Comparison of ENCODE assay signal across 14 mouse cellular contexts in genomic region chr17:50677334-50677733, GRCm38 (mm10).
DNase-seq lines count a peak whose midpoint lies in the region; ATAC-seq and TF ChIP-seq lines count a peak whose summit lies in the region.
"Had no signal": no experiment of that assay in that cellular context is flagged by ENCODE, and none has a peak within 500 bp of the region (broad histone marks: within the 10 kb centered on the region; RNA-seq: fewer than 3 reads in every experiment).

No protein-coding gene starts in this region.

- ATAC-seq in limb, embryonic 12.5 days (ENCODE audit: insufficient number of reproducible peaks, insufficient read depth, low FRiP score, low TSS enrichment, low read depth), result no peak
- ATAC-seq in liver, embryonic 11.5 days (replicated peaks; ENCODE audit: low FRiP score), result no peak
- ATAC-seq: forebrain, embryonic 13.5 days had no signal

- H3K36me3 ChIP-seq in E14TG2a.4 (ENCODE audit: insufficient read depth, low read length) (no peaks in the 10 kb centered on the region), ES-E14 (ENCODE audit: control insufficient read depth, insufficient read depth, low read length, poor library complexity, severe bottlenecking) (no peaks in the 10 kb centered on the region)
- no peaks in the 10 kb centered on the region for H3K36me3 ChIP-seq in limb, embryonic 12.5 days
- H3K36me3 ChIP-seq in liver, embryonic 11.5 days (ENCODE audit: control insufficient read depth, insufficient read depth, low read length), result no peaks in the 10 kb centered on the region
- H3K36me3 ChIP-seq: embryonic facial prominence, embryonic 12.5 days; hindbrain, embryonic 10.5 days had no signal

- no peak overlapping the region for H3K27ac ChIP-seq in ES-E14 (ENCODE audit: insufficient read depth, low read depth, low read length, poor library complexity, severe bottlenecking)
- peak overlapping the region; percentile 87 for H3K27ac ChIP-seq in limb, embryonic 12.5 days
- no peak overlapping the region for H3K27ac ChIP-seq in liver, embryonic 11.5 days (ENCODE audit: low read depth, low read length)
- H3K27ac ChIP-seq: forebrain, embryonic 13.5 days; hindbrain, embryonic 10.5 days had no signal

- H3K9me3 ChIP-seq in E14TG2a.4 (ENCODE audit: low read length), result no peaks in the 10 kb centered on the region
- no peaks in the 10 kb centered on the region for H3K9me3 ChIP-seq in ES-E14 (ENCODE audit: control insufficient read depth, insufficient read depth, low read depth, low read length)
- no peaks in the 10 kb centered on the region for H3K9me3 ChIP-seq in limb, embryonic 12.5 days
- no peaks in the 10 kb centered on the region for H3K9me3 ChIP-seq in liver, embryonic 11.5 days (ENCODE audit: control insufficient read depth, low read length)
- H3K9me3 ChIP-seq: embryonic facial prominence, embryonic 12.5 days; forebrain, embryonic 13.5 days; hindbrain, embryonic 10.5 days; megakaryocyte, embryonic 14.5 days had no signal

- in situ Hi-C loops in ES-E14 (cut with MboI; ENCODE audit: low sequenced_read_pairs in 2 of 2, unreplicated experiment in 2 of 2), result no loop called here

- peak; percentile 4 for DNase-seq in kidney, postnatal 14 days
- no peak for DNase-seq in kidney, postnatal 36 days
- no peak for DNase-seq in ES-E14 (ENCODE audit: low read depth, low spot score)
- DNase-seq in liver, embryonic 11.5 days (ENCODE audit: low spot score), result no peak
- DNase-seq in thymus, postnatal 25 days, result no peak
- DNase-seq: adrenal gland, adult 8-10 months; cerebellum, adult 2 months; liver, postnatal 0 days had no signal

- no peak for TF ChIP-seq CTCF in E14TG2a.4 (conservative IDR thresholded peaks at IDR 0.05; ENCODE audit: low read length)

- H3K4me1 ChIP-seq in E14TG2a.4 (replicated peaks; ENCODE audit: low read depth, low read length) (peaks cover 8% of the 10 kb centered on the region; the same call in 1 of the 2 replicates), ES-E14 (ENCODE audit: control insufficient read depth in 2 of 2, insufficient read depth in 2 of 2, low read length in 2 of 2, poor library complexity in 1 of 2) (no peaks in the 10 kb centered on the region)
- peaks cover 46% of the 10 kb centered on the region for H3K4me1 ChIP-seq in limb, embryonic 12.5 days (replicated peaks)
- no peaks in the 10 kb centered on the region for H3K4me1 ChIP-seq in liver, embryonic 11.5 days (replicated peaks; ENCODE audit: control insufficient read depth, insufficient read depth, low read length)
- H3K4me1 ChIP-seq: hindbrain, embryonic 10.5 days had no signal

- H3K9ac ChIP-seq in ES-E14 (ENCODE audit: insufficient read depth, low read depth, low read length, poor library complexity, severe bottlenecking), result no peak overlapping the region
- H3K9ac ChIP-seq in limb, embryonic 12.5 days (replicated peaks), result no peak overlapping the region; the same call in 1 of the 2 replicates
- no peak overlapping the region for H3K9ac ChIP-seq in liver, embryonic 11.5 days (ENCODE audit: low read depth, low read length)
- H3K9ac ChIP-seq: embryonic facial prominence, embryonic 12.5 days; forebrain, embryonic 13.5 days; liver, postnatal 0 days had no signal

- H3K4me2 ChIP-seq in limb, embryonic 12.5 days, result peak overlapping the region; percentile 26; the same call in 1 of the 2 replicates
- H3K4me2 ChIP-seq in liver, embryonic 11.5 days, result no peak overlapping the region
- H3K4me2 ChIP-seq: embryonic facial prominence, embryonic 12.5 days; forebrain, embryonic 13.5 days had no signal

- H3K27me3 ChIP-seq in E14TG2a.4 (ENCODE audit: insufficient read depth, low read length), result no peaks in the 10 kb centered on the region; the same call in 1 of the 2 replicates
- no peaks in the 10 kb centered on the region for H3K27me3 ChIP-seq in limb, embryonic 12.5 days
- no peaks in the 10 kb centered on the region for H3K27me3 ChIP-seq in liver, embryonic 11.5 days (replicated peaks; ENCODE audit: control insufficient read depth, insufficient read depth, low read length)
- H3K27me3 ChIP-seq: embryonic facial prominence, embryonic 12.5 days; forebrain, embryonic 13.5 days had no signal

- H3K4me3 ChIP-seq in E14TG2a.4 (replicated peaks; ENCODE audit: low read length) (peak overlapping the region; percentile 62), ES-E14 (ENCODE audit: insufficient read depth in 1 of 2, low read depth in 1 of 2, low read length in 2 of 2, poor library complexity in 1 of 2, severe bottlenecking in 1 of 2) (peak overlapping the region; percentile 31 to 62)
- H3K4me3 ChIP-seq in limb, embryonic 12.5 days (replicated peaks), result no peak overlapping the region
- no peak overlapping the region for H3K4me3 ChIP-seq in liver, embryonic 11.5 days (ENCODE audit: low read depth, low read length)
- H3K4me3 ChIP-seq: embryonic facial prominence, embryonic 12.5 days; forebrain, embryonic 13.5 days; hindbrain, embryonic 10.5 days had no signal

- 87% methylated on average over 14 of the region's 14 CpGs for WGBS in limb, embryonic 12.5 days
- WGBS in liver, embryonic 11.5 days, result 92% methylated on average over 14 of the region's 14 CpGs

TF ChIP-seq in ES-E14, 5 proteins besides CTCF, POLR2A, EP300 and RAD21:
- TF ChIP-seq MAFK (IDR thresholded peaks at IDR 0.05; ENCODE audit: insufficient read depth, low read depth, low read length) (no peak), ZNF384 (IDR thresholded peaks at IDR 0.05; ENCODE audit: low read depth, low read length) (no peak), HCFC1 (IDR thresholded peaks at IDR 0.05; ENCODE audit: borderline replicate concordance, insufficient read depth, low read length) (no peak), CHD2 (IDR thresholded peaks at IDR 0.05; ENCODE audit: low read depth, low read length) (no peak), ZC3H11A (IDR thresholded peaks at IDR 0.05; ENCODE audit: borderline replicate concordance, low read depth, low read length) (no peak)

Comparison
In these comparisons a context has a peak if more than half of its experiments do, and no peak if none do; other contexts are left out.
1. H3K4me3 ChIP-seq: peak in E14TG2a.4 (single experiment) and ES-E14 (2 of 2); none in limb, embryonic 12.5 days (single experiment) and liver, embryonic 11.5 days (single experiment).